In the genomic region with DNA sequence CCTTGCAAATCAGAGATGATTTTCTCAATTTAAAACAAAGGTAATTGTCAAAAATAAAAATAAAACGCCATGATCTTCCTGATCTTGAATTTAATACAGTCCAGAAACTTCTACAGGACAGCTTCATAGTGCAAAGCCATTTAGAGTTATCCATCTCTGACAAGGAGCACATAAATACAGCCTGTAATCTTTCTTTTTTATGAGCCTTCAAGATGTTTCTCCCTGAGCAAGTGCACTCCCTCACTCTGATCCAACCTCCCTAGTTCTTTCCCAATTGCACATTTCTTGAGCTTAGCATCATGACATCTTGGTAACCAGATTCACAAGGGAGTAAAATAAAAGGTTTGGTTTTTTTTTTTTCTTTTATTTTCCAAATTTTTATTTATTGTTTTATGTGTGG, we compare ENCODE assay signal across 32 mouse cellular contexts.
"Had no signal": no experiment of that assay in that cellular context is flagged by ENCODE, and none has a peak within 500 bp of the region (broad histone marks: within the 10 kb centered on the region; RNA-seq: fewer than 3 reads in every experiment).

No protein-coding gene starts in this region.

- ATAC-seq: hindbrain, embryonic 16.5 days; hindbrain, postnatal 0 days; inflammation-experienced regulatory T-cells, adult 6 months; intestine, embryonic 15.5 days; intestine, embryonic 16.5 days; intestine, postnatal 0 days had no signal

- H3K27ac ChIP-seq: heart, adult 2 months; heart, embryonic 10.5 days; heart, embryonic 13.5 days; heart, embryonic 15.5 days; hindbrain, embryonic 10.5 days; hindbrain, embryonic 12.5 days; hindbrain, embryonic 13.5 days; hindbrain, embryonic 14.5 days; hindbrain, embryonic 15.5 days; hindbrain, postnatal 0 days; intestine, embryonic 15.5 days; layer of hippocampus, adult 2 months; left cerebral cortex, adult 2 months had no signal

- H3K9me3 ChIP-seq: heart, embryonic 10.5 days; heart, embryonic 12.5 days; heart, embryonic 13.5 days; heart, embryonic 15.5 days; hindbrain, embryonic 10.5 days; hindbrain, embryonic 12.5 days; hindbrain, embryonic 13.5 days; hindbrain, embryonic 15.5 days; intestine, embryonic 15.5 days had no signal

- H3K27me3 ChIP-seq: heart, embryonic 12.5 days; heart, embryonic 13.5 days; heart, embryonic 15.5 days; hindbrain, embryonic 12.5 days; hindbrain, embryonic 13.5 days; hindbrain, embryonic 15.5 days; intestine, embryonic 15.5 days had no signal

- H3K4me2 ChIP-seq: heart, embryonic 11.5 days; heart, embryonic 12.5 days; heart, embryonic 13.5 days; heart, embryonic 15.5 days; hindbrain, embryonic 12.5 days; hindbrain, embryonic 13.5 days; hindbrain, embryonic 14.5 days; hindbrain, embryonic 15.5 days; intestine, embryonic 15.5 days had no signal

- H3K9ac ChIP-seq: heart, embryonic 12.5 days; heart, embryonic 13.5 days; heart, embryonic 15.5 days; hindbrain, embryonic 12.5 days; hindbrain, embryonic 13.5 days; hindbrain, embryonic 14.5 days; hindbrain, embryonic 15.5 days; intestine, embryonic 15.5 days had no signal

- H3K4me1 ChIP-seq: hindbrain, embryonic 15.5 days; intestine, embryonic 15.5 days had no signal

- H3K36me3 ChIP-seq: heart, embryonic 10.5 days; heart, embryonic 12.5 days; heart, embryonic 13.5 days; heart, embryonic 15.5 days; hindbrain, embryonic 10.5 days; hindbrain, embryonic 12.5 days; hindbrain, embryonic 13.5 days; hindbrain, embryonic 15.5 days; intestine, embryonic 15.5 days had no signal

- H3K4me3 ChIP-seq: heart, adult 2 months; heart, embryonic 10.5 days; heart, embryonic 12.5 days; heart, embryonic 13.5 days; heart, embryonic 15.5 days; hindbrain, embryonic 10.5 days; hindbrain, embryonic 12.5 days; hindbrain, embryonic 13.5 days; hindbrain, embryonic 15.5 days; intestine, embryonic 15.5 days; layer of hippocampus, adult 2 months; left cerebral cortex, adult 2 months had no signal

- DNase-seq: heart, adult 18-20 months; heart, adult 2 months; heart, postnatal 10 days; heart, postnatal 14 days; heart, postnatal 36 days; heart, postnatal 4 days; kidney, adult 11 months; kidney, adult 18-20 months; kidney, postnatal 14 days; kidney, postnatal 25 days; kidney, postnatal 36 days; kidney, postnatal 4 days; layer of hippocampus, adult 9-11 months; layer of hippocampus, postnatal 36 days had no signal
